Mouse (Mus musculus): ENCODE data around the gene 1810024B03Rik.

Gene 1810024B03Rik

GRCm38 (mm10) chr2:127182598-127183381 lies 25.3 kb downstream of the 1810024B03Rik start:
- DNase-seq (ENCODE audit: low spot score in 2 of 2) = peak; percentile 80 to 89

DNA sequence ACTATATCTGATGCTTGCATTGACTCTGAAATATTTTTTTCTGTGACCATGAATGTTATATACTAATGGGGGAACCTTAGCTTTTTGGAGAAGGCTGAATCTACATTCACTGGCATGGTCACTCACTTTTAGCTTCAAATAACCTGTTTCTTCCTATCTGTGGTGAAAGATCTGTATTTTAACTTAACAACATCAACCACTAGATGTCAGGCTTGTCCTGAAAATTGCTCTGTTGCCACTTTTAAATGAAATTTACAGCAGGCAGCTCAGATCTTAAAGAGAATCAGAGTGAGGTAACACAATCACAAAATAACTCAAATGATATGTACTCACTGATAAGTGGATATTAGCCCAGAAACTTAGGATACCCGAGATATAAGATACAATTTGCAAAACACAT lies 41.8 kb downstream of the 1810024B03Rik start:
- DNase-seq (ENCODE audit: low spot score in 2 of 2) = peak in 1 of 2 experiments; percentile 42

- DNase-seq (ENCODE audit: low spot score in 2 of 2) = no peak
Observed at GRCm38 (mm10) chr2:127165675-127166074, 42.4 kb downstream of the 1810024B03Rik start.

- no peak for DNase-seq (ENCODE audit: low spot score in 2 of 2)
Observed at GRCm38 (mm10) chr2:127145699-127146098, 62.4 kb downstream of the 1810024B03Rik start.

DNA sequence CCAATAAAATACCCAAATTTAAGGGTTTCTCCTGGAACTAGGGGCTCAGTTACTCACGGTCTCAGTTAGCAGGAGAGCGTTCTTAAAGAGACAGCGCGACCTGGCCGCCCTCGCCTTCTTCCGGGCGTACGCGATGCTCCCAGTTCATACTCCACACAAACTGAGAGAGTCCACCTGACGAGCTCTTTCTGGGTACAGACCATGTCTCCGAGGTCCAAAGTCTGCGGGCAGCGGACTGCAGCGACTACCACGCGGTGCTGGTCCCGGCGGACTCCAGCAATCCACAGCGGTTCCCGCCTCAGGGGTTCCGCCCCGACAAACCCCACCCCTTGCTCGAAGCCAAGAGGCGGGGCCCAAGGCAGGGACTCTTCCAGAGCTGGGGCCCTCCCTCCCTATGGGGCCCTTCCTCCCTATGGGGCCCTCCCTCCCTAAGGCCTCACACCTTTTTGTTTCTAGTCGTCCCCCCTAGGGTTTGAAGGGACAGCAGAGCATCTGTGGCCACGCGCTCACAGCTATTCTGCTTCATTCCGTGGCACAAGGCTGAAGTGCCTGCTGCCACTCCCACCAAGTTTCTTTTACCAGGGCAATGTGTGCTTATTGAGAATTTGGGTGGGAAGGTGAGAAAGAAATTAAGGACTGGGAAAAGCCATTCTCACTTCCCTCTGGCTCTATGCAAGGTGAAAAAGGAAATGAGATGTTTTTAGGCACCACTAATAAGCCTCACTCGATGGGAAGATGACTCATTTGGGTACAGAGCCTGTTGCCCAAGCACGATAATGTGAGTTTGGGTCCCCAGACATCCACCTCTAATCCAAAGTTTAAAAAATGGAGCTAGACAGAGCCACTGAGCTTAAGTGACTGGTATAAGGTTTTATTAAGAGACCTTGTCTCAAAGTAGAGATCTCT lies 64.7 kb downstream of the 1810024B03Rik start, which contains the start of gene Itpripl1:
Gene Itpripl1 (minus strand): TSS at position 285 of the 906 bp plus-strand sequence.
- no peak for DNase-seq (ENCODE audit: low spot score in 2 of 2)

DNA sequence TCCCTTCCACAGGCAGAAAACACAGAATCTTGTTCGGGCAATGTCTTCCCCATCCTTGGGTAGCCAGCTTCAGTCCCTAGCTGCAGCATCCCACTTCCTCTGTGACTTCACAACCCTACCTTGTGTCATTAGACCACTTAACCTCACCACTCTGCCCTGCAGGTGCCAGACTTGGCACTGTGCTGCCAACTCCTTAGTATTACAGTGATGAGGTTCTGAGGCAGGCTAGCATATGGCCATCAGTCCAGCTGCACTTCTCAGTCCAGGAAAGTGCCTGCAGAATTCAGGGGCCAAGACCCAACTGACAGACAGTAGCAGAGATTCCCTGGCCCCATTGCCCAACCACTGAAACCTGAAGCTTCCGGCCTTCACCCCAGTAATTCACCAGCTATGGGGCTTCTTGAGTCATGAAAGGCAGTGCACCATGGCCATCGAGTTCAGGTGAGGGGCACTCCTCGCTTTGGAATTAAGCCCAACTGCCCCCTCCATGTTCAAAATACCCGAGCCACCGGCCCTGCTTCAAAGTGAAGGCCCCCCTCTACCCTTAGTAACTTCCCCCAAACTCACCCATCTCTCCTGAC lies 65.4 kb downstream of the 1810024B03Rik start:
- no peak for DNase-seq (ENCODE audit: low spot score in 2 of 2)

DNA sequence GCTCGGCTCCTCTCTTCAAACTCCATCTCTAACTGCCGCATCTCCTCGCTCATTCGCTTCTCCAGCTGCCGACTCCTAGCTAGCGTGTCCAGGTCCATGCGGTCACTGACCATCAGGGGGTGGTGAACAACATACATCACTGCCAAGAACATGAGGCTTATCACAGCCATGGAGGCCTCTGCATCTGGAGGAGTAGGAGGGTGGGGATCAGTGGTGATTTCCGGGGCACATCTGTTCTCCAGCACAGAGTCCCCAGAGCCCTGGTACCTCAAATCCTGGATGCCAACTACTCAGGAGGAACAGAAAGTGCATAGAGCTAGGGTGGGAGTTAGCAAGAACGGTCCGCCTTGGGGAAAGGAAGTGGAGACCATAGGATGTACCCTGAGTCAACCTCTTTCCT lies 66.0 kb downstream of the 1810024B03Rik start:
- DNase-seq (ENCODE audit: low spot score in 2 of 2) = no peak

- no peak for DNase-seq (ENCODE audit: low spot score in 2 of 2)
Observed at GRCm38 (mm10) chr2:127140011-127140410, 68.1 kb downstream of the 1810024B03Rik start.

- no peak for DNase-seq (ENCODE audit: low spot score in 2 of 2)
Observed at GRCm38 (mm10) chr2:127139605-127140004, 68.5 kb downstream of the 1810024B03Rik start.

- DNase-seq (ENCODE audit: low spot score in 2 of 2) = no peak
Observed at GRCm38 (mm10) chr2:127139094-127139493, 69.0 kb downstream of the 1810024B03Rik start.

DNA sequence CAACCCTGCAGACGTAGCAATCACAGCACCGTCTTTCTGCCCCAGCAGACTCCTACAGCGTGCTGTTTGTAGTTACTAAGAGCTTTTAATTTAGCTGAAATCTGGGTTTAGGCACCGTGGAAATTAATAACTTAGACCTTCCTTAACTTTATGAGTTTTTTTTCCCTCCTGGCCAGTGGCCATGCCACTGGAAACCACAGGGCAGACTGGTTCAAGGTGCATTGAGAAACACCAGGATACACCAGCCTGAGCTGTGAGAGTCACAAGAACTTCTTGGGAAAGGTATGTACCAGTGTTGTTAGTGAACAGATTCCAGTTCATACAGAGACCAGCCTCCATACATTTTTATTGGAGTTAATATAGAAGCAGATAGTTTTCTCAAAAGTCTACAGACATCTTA lies 69.6 kb downstream of the 1810024B03Rik start:
- no peak for DNase-seq (ENCODE audit: low spot score in 2 of 2)

DNA sequence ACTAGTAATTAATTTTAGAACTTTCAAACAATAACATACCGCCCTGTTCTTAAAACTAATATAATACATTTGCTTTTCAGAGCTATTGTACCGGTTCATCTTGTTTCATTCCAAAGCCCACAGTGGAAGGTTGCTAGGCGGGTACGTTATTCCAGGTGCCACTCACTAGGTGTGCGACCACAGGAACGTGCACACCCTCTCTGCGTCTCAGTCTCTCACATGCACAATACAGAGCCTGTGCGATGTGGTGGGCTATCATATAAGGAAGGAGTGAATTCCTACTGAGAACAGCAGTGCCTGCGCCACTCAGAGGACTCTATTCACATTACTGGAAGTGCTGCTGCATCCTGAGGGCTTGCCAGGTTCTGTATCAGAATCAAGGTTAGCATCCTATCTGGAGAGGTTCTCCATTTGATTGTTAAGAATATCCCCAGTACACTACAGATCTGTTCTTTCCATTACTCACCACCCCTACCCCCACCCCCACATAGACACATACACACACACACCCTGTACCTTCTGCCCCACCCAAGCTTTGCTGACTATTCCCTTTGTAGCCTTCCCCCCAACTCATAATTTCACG lies 70.2 kb downstream of the 1810024B03Rik start:
- no peak for DNase-seq (ENCODE audit: low spot score in 2 of 2)

DNA sequence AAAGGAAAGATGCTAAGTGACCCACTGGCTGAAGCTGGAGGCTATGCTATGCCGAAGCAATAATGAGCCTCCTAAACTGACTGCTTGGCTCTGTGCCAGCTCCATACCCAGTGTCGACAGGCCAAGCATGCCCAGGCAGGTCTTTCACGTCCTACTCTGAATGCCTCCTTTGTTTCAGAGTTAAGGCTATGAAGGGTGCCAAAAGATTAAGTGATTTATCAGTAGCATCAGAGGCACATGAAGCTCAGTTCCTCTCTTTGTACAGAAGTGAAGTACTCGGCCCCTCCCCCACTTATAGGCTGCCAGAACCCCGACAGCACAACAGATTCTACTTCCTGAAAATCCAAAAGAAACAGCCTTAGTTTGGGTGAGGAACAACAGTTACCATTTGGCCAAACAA lies 71.1 kb downstream of the 1810024B03Rik start:
- DNase-seq (ENCODE audit: low spot score in 2 of 2) = no peak

Data from left cerebral cortex, adult 9 months (tissue).